Mouse (Mus musculus) layer of hippocampus, postnatal 25 days (tissue): ENCODE measurements around the gene Slc6a11. TPM values are rescaled to one million over a fixed set of nuclear protein-coding genes. Genes with fewer than 3 reads are reported as not detected.
A peak's percentile ranks its signal among the peaks of the same experiment; 100 is the strongest.

Experiments
- DNase-seq, 2 experiments: peaks; one replicate each; pipeline ENCODE4 v3.0.0; 2022; ENCODE audit warnings: mixed read lengths in 2 of 2, low spot score in 1 of 2; ENCODE audit errors: extremely low spot score in 1 of 2
- total RNA-seq, 2 experiments: library from RNA; stranded (reverse); gene quantifications; 2 replicates each; pipeline ENCODE4 v1.2.3; 2021

Slc6a11 gene
- total RNA-seq, 2 experiments from 2014 or later: 92.1 to 98.6 TPM

GRCm38 (mm10) chr6:114174398-114175140 is 43.5 kb downstream of the Slc6a11 start:
- DNase-seq: no peak

- DNase-seq: no peak
Observed at GRCm38 (mm10) chr6:114178141-114178540, 47.1 kb downstream of the Slc6a11 start.

GRCm38 (mm10) chr6:114182366-114183179 is 51.5 kb downstream of the Slc6a11 start:
- no peak for DNase-seq

- DNase-seq: no peak
Observed at GRCm38 (mm10) chr6:114187121-114187520, 56.1 kb downstream of the Slc6a11 start.

DNA sequence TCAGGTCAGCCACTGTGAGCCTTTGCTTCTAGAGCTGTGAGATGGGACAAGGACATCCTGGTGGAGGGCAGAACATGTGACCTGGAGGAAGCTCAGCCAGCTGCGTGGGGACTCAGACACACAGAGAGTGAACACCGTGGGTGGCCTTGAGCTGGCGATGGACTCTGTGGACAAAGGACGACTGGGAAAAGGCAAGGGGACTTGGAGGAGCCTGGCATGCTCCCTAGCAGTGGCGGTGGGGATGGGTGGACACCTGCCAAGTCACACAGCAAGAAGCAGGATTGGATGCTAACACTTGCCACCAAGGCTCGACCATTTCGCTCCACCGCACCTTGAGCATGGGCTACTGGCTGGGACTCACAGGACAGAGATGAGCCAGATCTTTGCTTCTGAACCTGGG is 57.8 kb downstream of the Slc6a11 start:
- DNase-seq: no peak

GRCm38 (mm10) chr6:114195998-114196397 is 65.0 kb downstream of the Slc6a11 start:
- DNase-seq: no peak

DNA sequence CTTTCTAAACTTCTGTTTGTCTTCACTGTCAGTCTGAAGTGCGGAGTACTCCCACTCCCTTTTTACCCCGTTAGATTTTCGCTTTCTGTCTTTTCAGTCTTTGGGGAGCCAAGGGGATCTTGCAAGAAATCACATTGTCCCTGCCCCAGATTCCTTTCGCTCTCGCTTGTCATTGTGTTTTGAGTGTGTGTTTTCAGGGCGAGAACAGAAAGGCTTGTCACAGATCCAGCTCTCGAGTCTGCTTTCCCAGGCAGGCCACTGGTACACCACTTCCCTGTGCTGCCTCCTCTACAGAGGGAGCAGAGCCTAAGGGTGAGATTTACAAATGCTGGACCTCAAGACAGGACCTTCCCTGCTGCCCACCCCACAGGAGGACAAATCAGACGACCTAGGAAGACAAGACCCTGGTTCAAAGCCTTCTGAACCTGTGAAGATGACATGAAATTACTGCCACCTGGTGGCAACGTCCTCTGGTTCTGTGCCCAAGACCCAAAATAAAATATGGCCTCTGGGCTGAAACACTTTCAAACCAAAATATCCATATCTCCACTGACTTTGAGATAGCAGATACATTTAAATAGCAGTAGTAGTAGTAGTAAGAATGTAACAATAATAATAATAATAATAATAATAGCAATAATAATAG is 68.3 kb downstream of the Slc6a11 start:
- no peak for DNase-seq

- DNase-seq: no peak
Observed at GRCm38 (mm10) chr6:114204557-114204956, 73.5 kb downstream of the Slc6a11 start.

GRCm38 (mm10) chr6:114208296-114208695 is 77.3 kb downstream of the Slc6a11 start:
- no peak for DNase-seq

DNA sequence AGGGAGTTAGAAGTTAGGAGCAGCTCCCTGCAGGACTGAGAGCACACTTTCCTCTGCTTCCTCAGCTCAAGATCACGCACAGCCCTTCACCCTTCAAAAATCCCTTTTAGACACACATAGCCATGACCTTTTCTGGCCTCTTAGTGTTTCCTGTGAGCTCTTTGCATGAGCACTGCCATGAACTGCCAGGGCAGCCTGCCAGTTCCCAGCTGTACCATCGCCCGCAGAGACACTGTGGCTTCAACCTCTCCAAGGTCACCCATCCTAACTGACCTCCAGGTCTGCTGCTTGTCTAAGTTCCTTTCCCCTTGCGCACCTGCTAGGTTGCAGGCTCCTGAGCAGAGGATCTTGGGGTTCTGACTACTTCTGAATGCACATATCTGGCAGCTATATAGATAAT is 83.4 kb downstream of the Slc6a11 start:
- no peak for DNase-seq

DNA sequence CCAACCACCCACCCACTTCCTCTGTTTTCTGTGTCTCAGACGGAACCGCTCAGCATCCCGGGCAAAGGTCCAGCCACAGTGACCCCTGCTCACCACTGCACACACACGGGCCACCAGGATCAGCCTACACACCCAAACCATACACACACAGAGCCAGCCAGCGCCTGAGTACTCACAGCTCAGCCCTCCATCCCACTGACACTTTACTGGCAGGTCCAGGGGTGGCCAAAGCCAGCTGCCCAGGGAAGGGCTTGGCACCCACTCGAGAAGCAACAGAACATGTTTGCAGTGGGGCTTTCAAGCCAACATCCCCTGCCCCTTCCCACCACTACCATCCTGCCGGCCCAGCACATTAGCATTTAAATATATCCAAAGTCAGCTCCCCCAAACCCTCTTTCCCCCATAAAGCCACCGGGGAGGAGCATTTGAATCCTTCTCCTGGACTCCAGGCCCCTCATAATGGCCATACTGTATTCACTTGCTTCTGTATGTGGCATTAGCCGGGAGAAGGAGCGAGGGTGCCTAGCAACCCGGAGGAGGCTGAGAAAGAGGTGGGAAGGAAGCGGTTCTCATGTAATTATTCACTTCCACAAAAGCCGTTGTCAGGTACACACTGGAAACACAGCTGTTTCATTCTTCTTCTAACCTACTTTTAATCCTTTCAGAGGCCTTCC is 85.8 kb downstream of the Slc6a11 start:
- DNase-seq: no peak

- DNase-seq: peak; percentile 47 to 61
Observed at GRCm38 (mm10) chr6:114224399-114224798, 93.4 kb downstream of the Slc6a11 start.

- no peak for DNase-seq
Observed at GRCm38 (mm10) chr6:114227378-114227777, 96.3 kb downstream of the Slc6a11 start.

GRCm38 (mm10) chr6:114228196-114228595 is 97.2 kb downstream of the Slc6a11 start:
- DNase-seq: no peak

- DNase-seq: no peak
Observed at GRCm38 (mm10) chr6:114238892-114239644, 108.0 kb downstream of the Slc6a11 start.

- DNase-seq: no peak
Observed at GRCm38 (mm10) chr6:114245665-114246064, 114.6 kb downstream of the Slc6a11 start.

DNA sequence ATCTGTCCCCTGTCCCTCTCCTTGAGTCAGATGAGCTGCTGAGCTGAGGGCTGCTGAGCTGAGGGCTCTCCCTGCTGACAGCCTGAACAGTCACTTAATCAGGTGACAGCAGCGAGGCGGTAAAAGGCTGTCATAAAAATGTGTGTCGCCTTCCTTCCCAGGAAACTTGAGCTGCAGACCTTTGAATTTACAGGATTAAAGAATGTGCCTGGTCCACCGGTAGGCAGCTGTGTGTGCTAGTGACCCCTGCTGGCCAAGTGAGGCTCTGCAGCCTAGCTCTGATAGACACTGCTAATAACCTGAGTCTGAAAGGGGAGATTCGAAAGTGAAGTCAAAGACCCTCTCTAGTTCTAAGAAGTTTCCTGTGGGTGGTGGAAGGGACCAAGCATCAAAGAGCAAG is 119.3 kb downstream of the Slc6a11 start:
- peak; percentile 78 to 92 for DNase-seq

- DNase-seq: peak; percentile 20 to 26
Observed at GRCm38 (mm10) chr6:114254927-114255326, 123.9 kb downstream of the Slc6a11 start.

- no peak for DNase-seq
Observed at GRCm38 (mm10) chr6:114257762-114258361, 126.8 kb downstream of the Slc6a11 start.
